Mouse (Mus musculus): ENCODE measurements around the gene Gm45208.
A peak's percentile ranks its signal among the peaks of the same experiment; 100 is the strongest.

Gene Gm45208

DNA sequence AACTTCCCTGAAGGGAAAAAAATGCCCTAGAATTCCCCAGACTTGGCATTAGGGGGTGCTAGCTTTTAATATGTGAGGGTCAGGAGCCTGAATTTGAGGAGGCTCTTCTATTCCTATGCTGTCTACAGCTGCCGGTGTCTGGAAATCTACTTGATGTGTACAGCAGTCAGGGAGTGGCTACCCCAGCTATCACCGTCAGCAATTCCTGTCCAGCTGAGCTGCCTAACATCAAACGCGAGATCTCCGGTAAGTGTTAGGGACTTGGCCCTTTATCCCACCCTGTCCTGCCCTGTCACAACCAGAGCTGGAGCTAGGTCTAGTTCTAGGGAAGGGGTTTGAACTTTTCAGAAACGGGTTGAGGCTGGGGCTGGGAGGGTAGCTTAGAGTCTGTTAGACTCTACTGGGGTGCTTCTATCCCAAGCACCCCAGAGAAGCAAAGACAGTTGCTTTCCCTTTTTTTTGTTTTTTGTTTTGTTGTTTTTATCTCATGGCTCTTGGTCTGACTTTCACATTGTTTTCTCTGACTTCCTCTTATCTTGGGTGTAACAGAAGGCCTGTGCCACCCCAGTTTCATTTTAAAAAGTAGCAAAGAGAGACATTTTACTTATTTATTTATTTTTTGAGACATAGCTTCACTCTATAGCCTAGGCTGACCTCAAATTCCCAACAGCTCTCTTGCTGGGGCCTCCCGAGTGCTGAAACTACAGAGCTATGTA, 47.4 kb downstream of the Gm45208 start:
- DNase-seq (ENCODE audit: inconsistent age in 2 of 2, low spot score in 1 of 2): no peak

DNA sequence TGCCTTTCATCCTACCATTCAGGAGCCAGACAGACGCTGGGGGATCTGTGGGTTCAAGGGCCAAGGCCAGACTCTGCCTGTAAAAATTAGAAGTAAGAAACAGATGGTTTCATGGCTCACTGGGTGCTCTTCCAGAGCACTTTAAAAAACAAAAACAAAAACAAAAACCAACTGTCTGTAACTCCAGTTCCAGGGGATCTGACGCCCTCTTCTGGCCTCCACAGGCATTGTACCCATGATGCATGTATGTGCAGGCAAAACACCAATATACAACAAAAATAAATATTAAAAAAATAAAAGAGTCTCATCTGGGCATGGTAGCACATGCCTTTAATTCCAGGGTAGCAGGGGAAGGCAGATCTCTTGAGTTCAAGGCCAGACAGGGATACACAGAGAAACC, 50.7 kb downstream of the Gm45208 start:
- peak in 1 of 2 experiments; percentile 36 for DNase-seq (ENCODE audit: inconsistent age in 2 of 2, low spot score in 1 of 2)

DNA sequence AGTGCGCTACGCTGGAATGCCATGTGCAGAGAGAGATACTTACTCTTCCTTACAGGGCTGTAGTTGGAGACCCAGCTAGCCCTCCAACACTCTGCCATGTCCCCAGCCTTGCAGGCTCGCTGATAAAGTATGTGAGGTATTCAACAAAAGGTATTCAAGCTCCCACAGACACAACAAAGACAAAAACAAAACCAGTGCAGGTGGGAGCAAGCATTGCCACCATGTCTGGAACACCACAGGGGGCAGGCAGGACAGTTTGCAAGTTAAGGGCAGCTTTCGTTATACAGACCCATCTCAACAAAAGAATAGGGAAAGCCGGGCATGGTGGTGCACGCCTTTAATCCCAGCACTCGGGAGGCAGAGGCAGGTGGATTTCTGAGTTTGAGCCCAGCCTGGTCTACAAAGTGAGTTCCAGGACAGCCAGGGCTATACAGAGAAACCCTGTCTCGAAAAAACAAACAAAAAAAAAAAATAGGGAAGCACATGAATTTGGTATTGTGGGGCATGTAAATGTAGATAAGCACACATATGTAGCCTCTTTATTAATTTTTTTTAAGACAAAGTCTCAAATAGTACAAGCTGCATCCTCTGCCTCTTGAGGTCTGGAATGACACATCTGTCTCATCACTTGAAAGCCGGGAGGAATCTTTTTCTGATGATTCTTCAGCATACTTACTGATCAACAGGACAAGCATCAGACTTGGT, 53.6 kb downstream of the Gm45208 start:
- no peak for DNase-seq (ENCODE audit: inconsistent age in 2 of 2, low spot score in 1 of 2)

DNA sequence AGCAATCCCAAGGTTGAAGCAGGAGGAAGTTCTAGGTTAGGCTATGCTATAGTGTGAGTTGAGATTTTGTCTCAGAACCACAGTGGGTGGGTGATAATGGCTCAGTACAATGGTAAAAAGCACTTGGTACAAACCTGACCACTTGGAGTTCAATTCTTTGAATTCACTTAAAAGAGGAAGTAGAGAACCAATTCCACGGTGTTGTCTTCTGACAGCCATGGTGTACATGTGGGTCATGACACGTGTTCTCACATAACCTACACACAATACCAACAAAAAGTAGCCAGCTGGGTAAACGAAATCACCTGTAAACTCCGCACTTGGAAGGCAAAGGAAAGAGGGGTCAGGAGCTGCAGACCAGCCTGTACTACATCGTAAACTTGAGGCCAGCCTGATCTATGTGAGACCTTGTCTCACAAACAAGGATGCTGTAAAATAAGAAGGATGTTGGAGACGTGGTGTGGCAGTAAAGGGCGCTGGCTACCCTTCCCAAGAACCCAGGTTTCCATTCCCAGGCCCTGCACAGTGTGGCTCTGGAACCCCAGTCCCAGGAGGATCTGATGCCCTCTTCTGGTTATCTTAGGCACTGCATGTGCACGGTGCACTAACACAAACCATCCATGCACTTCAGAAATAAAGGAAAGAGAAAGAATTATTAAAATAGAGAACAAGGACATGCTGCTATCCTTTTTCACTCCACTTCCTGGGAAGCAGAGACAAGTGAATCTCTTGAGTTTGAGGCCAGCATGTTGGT, 54.5 kb downstream of the Gm45208 start:
- peak; percentile 44 to 80 for DNase-seq (ENCODE audit: inconsistent age in 2 of 2, low spot score in 1 of 2)

DNA sequence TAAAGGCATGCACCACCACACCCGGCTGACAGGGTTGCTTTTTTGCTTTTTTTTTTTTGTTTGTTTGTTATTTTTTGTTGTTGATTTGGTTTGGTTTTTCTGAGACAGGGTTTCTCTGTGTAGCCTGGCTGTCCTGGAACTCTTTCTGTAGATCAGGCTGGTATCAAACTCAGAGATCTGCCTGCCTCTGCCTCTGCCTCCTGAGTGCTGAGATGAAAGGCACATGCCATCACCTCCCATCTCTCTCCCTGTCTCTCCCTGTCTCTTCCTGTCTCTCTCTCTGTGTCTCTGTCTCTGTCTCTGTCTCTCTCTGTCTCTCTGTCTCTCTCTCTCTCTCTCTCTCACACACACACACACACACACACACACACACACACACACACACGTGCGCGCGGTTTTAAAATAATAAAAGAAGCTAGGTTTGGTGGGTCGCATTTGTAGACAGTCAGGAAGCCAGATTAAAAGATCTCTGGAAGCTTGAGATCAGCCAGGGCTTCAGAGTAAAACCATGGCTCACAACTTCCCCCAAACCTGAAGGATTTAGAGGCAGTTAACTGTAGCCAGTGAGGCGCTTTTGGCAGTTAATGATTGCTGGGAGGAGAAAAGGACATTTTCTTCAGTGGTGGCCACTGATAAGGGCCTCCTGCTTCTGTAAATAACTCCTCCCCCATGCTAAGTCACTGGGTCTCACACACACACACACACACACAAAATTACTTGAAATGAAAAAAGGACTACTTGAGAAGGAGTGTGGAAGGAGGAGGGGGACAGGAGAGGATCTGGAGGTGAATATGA, 56.6 kb downstream of the Gm45208 start:
- DNase-seq (ENCODE audit: inconsistent age in 2 of 2, low spot score in 1 of 2): no peak

DNA sequence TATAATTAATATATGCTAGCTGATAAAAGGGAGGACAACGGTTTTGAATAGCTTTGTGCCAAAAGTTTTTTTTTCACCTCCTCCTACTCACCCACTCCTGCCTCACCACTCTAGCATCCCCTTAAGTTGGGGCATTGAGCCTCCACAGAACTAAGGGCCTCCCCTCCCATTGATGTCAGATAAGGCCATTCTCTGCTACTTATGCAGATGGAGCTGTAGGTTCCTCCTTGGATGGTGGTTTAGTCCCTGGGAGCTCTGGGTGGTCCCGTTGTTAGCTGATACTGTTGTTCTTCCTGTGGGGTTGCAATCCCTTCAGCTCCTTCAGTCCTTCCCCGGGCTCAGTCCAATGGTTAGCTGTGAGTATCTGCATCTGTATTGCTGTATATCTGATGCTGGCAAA, 57.2 kb downstream of the Gm45208 start:
- DNase-seq (ENCODE audit: inconsistent age in 2 of 2, low spot score in 1 of 2): no peak
